Mouse (Mus musculus): ENCODE data around the gene Cct2.

Cct2 gene

GRCm38 (mm10) chr10:117063254-117064021 is at the start of gene Cct2:
Cct2 (minus strand) TSS chr10:117063814.
- DNase-seq (ENCODE audit: low spot score in 2 of 2), result peak; percentile 85 to 93

DNA sequence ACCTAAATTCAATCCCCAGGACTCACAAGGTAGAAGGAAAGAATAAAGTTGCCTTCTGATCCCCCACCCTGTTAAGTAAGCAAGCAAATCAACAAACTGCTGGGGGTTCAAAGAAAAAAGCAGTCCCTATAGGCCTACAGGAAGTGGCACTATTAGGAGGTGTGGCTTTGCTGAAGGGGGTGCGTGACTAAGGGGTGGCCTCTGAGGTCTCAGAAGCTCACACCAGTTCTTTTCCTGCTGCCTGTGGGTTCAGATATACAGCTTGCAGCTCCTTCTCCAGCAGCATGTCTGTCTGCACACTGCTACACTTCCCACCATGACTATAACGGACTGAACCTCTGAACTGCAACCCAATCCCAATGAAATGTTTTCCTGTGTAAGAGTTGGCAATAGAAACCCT is 48.9 kb upstream of the Cct2 start:
- DNase-seq (ENCODE audit: low spot score in 2 of 2), result no peak

GRCm38 (mm10) chr10:117111455-117111854 is 47.8 kb upstream of the Cct2 start:
- no peak for DNase-seq (ENCODE audit: low spot score in 2 of 2)

DNA sequence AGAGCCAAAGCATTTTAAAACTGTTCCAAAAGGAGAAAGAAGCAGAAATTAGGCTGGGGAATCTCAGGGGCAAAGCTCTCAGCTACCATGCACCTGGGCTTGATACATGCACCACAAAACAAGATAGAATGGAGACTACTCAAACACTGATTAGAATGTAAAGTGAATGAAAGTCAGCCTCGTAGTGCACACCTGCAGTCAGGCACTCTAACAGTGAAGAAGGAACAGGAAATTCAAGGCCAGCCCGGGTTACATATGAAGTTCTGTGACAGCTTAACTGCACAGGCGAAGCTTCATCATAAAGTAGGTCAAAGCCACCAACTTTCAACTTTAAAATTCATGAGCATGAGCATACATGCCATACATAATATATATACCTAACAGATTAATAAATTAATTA is 46.7 kb upstream of the Cct2 start:
- no peak for DNase-seq (ENCODE audit: low spot score in 2 of 2)

GRCm38 (mm10) chr10:117106686-117107085 is 43.1 kb upstream of the Cct2 start:
- no peak for DNase-seq (ENCODE audit: low spot score in 2 of 2)

- DNase-seq (ENCODE audit: low spot score in 2 of 2), result no peak
Observed at GRCm38 (mm10) chr10:117106244-117106643, 42.6 kb upstream of the Cct2 start.

DNA sequence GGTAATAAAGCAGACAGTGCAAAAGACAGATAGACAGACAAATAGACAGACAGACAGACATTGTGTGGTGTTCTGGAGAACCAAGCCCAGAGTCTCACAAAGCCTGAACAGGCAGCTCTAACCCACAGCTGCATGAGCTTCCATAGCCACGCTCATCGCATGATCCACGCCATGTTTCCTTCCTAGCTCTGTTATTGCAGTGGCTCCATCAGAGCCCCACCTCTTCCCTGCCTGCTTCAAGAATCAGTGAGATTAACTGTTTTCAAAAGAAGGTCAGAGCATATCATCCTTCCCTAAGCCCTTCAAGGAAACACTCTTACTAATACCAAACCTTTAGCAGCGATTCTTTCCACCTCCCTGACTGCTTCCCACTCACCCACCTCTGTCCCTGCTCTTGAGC is 41.4 kb upstream of the Cct2 start:
- no peak for DNase-seq (ENCODE audit: low spot score in 2 of 2)

GRCm38 (mm10) chr10:117103854-117104598 is 40.4 kb upstream of the Cct2 start:
- no peak for DNase-seq (ENCODE audit: low spot score in 2 of 2)

- DNase-seq (ENCODE audit: low spot score in 2 of 2), result no peak
Observed at GRCm38 (mm10) chr10:117100175-117100574, 36.6 kb upstream of the Cct2 start.

GRCm38 (mm10) chr10:117097116-117097698 is 33.6 kb upstream of the Cct2 start:
- no peak for DNase-seq (ENCODE audit: low spot score in 2 of 2)

DNA sequence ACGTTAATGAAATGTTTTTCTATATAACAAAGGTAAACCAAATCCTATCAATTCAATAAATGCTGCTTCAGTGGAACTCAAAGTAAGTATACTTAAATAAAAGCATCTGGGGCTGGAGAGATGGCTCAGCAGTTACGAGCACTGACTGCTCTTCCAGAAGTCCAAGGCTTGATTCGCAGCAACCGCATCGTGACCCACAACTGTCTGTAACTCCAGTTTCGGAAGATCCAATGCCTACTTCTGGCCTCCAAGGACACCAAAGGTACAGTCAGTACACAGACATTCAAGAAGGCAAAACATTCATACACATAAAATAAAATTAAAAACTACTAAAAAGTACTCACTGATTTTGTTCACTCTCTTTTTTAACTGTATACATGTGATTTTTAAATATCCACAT is 32.5 kb upstream of the Cct2 start:
- no peak for DNase-seq (ENCODE audit: low spot score in 2 of 2)

DNA sequence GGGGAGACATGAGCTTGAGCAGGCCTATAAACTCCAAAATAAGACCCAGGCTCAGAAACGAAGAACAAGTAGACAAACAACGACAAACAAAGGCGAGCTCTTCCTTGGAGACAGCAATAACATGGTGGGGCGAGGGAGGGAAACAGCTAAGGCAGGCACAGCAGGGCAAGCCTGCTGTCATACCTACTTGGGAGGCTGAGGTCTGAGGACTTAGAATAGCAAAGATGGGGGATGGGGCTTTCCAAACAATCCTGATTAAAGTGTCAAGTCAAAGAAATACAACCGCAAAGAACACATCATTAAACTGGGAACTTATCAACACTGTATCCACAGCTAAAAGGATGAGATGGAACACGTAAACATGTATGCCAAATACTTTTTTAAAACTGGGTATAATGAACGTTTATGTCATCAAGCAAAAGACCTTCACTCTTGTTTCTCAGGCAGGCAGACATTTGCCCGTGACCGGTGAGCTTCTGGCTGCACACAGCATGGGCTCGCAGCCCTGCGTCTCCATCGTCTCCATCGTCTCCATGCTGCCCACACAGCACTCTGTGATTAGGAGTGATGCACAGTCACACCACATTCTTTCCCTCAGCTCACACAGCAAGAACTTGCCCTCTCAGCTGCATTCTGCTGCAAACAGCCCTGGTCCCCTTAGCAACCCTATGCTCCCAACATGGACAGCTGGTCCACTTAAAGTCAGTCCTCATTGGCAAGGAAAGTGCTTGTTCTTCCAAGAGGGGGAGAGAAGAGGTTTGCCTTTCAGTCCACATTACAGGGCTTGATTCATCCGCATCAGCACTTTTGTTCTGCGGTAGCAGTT is 31.1 kb upstream of the Cct2 start:
- DNase-seq (ENCODE audit: low spot score in 2 of 2), result peak in 1 of 2 experiments; percentile 43

DNA sequence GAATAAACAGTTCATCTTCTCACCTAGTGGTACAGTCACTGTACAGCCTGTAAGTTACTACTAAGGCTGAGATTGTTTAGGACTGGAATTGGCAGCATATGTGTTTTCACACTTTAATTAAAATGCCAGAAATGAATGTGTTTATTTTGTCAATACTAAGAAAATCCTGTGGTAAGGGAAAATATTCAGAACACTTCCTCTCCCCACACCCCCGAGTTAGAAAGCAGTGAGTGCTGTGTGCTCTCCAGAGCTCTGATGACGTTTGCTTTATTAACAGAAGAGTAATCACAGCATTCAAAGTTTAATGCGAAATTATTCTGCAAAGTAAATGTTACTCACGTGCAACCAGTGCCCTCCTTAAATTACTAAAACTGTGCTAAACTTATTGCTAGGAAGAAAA is 26.0 kb upstream of the Cct2 start:
- no peak for DNase-seq (ENCODE audit: low spot score in 2 of 2)

DNA sequence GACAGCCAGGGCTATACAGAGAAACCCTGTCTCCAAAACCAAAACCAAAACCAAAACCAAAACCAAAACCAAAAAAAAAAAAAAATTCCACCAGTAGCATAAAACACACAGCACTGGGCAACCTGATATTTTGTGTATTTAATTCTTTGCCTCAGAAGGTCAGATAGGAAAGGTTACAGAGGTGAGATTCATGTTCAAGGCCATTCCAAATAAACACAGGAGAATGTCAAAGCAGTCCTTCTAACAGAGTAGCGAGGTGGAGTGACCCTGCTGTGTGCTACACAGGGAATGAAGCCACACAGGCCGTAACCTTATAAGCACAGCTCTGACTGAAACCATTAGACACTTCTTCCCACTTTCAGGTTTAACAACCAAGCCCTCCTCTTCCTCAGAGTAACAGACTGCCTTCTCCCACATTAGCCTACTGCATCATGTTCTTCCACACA is 18.3 kb upstream of the Cct2 start:
- DNase-seq (ENCODE audit: low spot score in 2 of 2), result no peak

DNA sequence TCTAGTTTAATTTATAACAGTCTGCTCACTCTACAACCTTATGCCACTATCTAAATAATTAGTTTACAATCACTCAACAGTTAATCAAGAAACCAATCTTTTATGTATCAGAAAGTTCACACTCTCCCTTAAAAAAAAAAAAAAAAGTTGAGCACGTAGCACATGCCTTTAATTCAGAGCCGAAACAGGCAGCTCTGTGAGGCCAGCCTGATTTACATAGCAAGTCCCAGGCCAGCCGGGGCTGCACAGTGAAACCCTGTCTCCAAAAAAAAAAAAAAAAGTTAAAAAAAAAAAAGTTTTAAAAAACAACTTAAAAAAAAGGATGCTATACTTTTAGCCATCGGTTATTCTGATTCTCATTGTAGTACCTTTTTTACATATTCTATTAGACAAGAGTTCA is 17.7 kb upstream of the Cct2 start:
- DNase-seq (ENCODE audit: low spot score in 2 of 2), result no peak

DNA sequence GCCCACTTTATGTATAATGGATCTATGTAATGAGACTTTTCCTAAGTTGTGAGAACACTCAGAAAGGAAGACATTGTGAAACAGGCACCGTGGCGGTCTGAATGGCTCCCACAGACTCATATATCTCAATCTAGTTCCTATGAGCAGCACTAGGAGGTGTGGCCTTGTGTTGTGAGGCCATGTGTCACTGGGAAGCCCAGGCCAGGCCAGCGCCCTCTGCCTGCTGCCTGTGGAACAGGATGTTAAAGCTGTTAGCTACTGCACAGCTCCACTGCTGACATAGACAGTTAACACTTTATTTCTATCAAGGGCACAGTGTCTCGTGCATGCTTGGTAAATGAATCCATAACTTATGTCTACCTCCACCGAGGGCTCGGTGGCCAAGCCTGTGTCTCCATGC is 14.7 kb upstream of the Cct2 start:
- DNase-seq (ENCODE audit: low spot score in 2 of 2), result no peak

GRCm38 (mm10) chr10:117073176-117073575 is 9.6 kb upstream of the Cct2 start:
- DNase-seq (ENCODE audit: low spot score in 2 of 2), result no peak

GRCm38 (mm10) chr10:117072191-117072888 is 8.7 kb upstream of the Cct2 start:
- no peak for DNase-seq (ENCODE audit: low spot score in 2 of 2)

GRCm38 (mm10) chr10:117069109-117069508 is 5.5 kb upstream of the Cct2 start:
- no peak for DNase-seq (ENCODE audit: low spot score in 2 of 2)

DNA sequence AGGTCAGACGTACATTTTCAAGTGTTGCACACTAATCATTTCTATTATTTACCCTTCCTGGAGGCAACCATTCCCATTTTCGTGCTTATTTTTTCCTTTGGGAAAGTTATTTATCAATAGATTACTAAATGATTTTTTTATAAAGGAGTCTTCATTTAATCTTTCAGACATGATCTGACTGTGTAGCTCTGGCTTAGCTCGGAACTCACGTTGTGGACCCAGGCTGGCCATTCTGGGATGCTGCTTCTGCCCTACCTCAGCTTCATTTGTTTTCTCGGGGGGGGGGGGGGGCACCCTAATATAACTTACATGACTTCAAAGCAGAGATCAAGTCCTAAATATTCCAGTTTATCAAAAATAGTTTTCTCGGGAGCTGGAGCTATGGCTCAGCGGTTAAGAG is 462 bp upstream of the Cct2 start:
- DNase-seq (ENCODE audit: low spot score in 2 of 2), result no peak

DNA sequence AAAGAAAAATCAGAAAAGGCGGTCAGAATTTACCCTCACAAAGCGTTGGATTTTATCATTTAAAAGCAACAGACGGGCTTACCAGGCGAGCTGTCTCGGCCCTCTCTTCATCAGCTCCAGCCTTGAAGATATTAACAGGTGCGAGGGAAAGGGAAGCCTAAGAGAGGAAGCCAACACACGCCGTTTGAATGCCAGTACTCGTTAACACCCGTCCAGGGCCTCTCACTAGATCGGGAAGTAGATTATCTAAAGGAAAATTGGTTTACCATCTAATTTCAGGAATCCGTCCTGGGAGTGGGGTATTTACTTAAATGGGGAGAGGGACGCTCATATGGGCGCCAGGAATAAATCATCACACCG is 740 bp downstream of the Cct2 start:
- no peak for DNase-seq (ENCODE audit: low spot score in 2 of 2)
